Mouse (Mus musculus) heart, adult 10 weeks (tissue): Measurements from ENCODE around the gene Spi1. TPM values are rescaled to one million over a fixed set of nuclear protein-coding genes. Genes with fewer than 3 reads are reported as not detected.

Experiments used
- polyA plus RNA-seq: library from polyadenylated mRNA; stranded (reverse); fragments of 350-450 nt; fragmentation: Illumina TruSeq; extraction: RNeasy Lipid Tissue Mini Kit (QIAGEN cat#74804); gene quantifications from one replicate; pipeline ENCODE4 v1.2.3, GENCODE M21; 2014; ENCODE audit warnings: low read depth, low replicate concordance

Gene Spi1
- polyA plus RNA-seq: 4.9 TPM

DNA sequence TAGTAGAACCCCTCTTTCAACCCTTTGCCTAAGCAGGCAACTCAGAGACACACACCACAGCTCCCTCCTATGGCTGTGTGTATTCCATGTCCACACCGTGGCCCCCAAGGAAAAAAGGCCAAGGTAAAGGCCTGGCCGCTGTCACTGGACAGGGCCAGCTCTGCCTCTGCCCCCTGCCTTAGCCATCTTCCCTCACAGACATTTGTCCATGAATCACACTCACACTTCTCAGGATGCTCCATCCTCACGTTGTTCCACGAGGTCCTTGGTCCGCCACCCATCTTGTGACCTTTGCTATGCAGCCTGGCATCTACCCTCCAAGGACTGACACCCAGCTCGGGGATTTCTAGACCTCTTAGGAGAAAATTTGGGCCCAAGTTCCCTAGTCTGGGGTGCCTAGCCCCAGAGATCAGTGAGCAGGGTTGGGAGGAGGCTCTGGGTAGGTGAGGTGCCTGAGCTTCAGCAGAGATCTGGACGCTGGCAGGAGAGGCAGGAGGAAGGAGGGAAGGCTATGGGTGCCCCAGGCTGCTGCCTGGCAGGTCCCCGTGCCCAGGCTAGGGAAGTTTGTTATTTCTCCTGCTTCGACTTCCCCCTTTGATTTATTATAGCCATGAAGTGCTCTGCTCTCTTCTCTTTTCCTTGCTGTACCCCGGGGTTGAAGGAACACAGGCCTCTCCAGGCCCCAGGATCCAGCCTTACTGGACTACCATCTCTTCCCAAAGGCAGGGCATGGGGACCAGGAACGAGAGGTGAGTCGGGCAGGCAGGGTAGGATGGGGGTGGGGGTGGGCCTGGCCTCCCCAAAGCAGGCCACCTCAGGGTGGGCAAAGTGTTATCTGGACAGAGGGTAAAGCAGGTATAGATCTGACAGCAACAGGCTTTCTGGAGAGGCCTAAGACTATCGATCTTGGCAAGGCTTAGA is at the start of gene Spi1:
Gene Spi1, plus strand, starts transcription at position 616 of the 921 bp plus-strand sequence.

GRCm38 (mm10) chr2:91035385-91035784 is 46.8 kb upstream of the Spi1 start, which contains the start of gene Rapsn:
Gene Rapsn, plus strand, starts transcription at chr2:91035620.

DNA sequence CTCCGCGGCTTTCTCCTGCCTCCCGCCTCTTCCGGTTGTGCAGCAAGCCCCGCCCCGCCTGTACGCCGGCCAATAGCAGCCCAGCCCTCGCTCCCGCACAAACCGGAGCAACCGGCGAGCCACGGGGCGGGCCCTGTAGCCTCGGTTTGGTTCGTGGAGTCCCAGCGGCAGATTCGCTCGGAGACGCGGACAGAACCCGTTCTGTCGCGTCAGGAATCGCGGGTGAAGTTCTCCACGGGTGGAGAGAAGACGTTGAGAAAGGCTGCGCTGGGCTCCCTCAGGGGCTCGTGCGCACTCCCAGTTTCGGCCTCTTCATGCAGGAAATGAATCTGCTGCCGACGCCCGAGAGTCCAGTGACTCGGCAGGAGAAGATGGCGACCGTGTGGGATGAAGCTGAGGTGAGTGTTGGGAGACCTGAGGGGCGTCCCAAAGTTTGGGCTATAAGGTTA is 28.2 kb upstream of the Spi1 start, which contains the start of gene Psmc3:
Gene Psmc3, plus strand, starts transcription at position 76 of the 449 bp plus-strand sequence.

GRCm38 (mm10) chr2:91070076-91070800 is 12.0 kb upstream of the Spi1 start, which contains the start of gene Slc39a13:
Gene Slc39a13, minus strand, starts transcription at chr2:91070417.

GRCm38 (mm10) chr2:91117585-91118275 is 35.5 kb downstream of the Spi1 start, which contains the start of gene Mybpc3:
Gene Mybpc3, plus strand, starts transcription at chr2:91118144.

Other genes with a start within 250 kb of the Spi1 start
- 222 TPM for gene Mtch2, start 235.2 kb upstream of the Spi1 start, polyA plus RNA-seq
- 3.9 TPM for gene C1qtnf4, start 196.5 kb upstream of the Spi1 start, polyA plus RNA-seq
- 18.3 TPM for gene Kbtbd4, start 177.7 kb upstream of the Spi1 start, polyA plus RNA-seq
- 761 TPM for gene Ndufs3, start 177.6 kb upstream of the Spi1 start, polyA plus RNA-seq
- gene Celf1, start 142.0 kb upstream of the Spi1 start, polyA plus RNA-seq: 60.6 TPM
- 25.0 TPM for gene Rapsn, start 46.8 kb upstream of the Spi1 start, polyA plus RNA-seq
- gene Psmc3, start 28.4 kb upstream of the Spi1 start, polyA plus RNA-seq: 297 TPM
- gene Slc39a13, start 12.0 kb upstream of the Spi1 start, polyA plus RNA-seq: 31.1 TPM
- gene Mybpc3, start 35.8 kb downstream of the Spi1 start, polyA plus RNA-seq: 1,487 TPM
- gene Madd, start 101.4 kb downstream of the Spi1 start, polyA plus RNA-seq: 9.3 TPM
- gene Nr1h3, start 120.4 kb downstream of the Spi1 start, polyA plus RNA-seq: 29.7 TPM
- 15.9 TPM for gene Acp2, start 120.5 kb downstream of the Spi1 start, polyA plus RNA-seq
- gene Ddb2, start 154.6 kb downstream of the Spi1 start, polyA plus RNA-seq: 10.9 TPM
- gene Pacsin3, start 173.6 kb downstream of the Spi1 start, polyA plus RNA-seq: 213 TPM
- gene Arfgap2, start 182.6 kb downstream of the Spi1 start, polyA plus RNA-seq: 63.3 TPM